7 mouse cellular contexts compared by ENCODE assay signal in genomic region chr9:58440100-58440499, GRCm38 (mm10). TPM values are rescaled to one million over a fixed set of nuclear protein-coding genes. Genes with fewer than 3 reads are reported as not detected.
DNase-seq lines count a peak whose midpoint lies in the region; ATAC-seq and TF ChIP-seq lines count a peak whose summit lies in the region.

No protein-coding gene starts in this region.

- no peak for TF ChIP-seq CTCF in stomach, postnatal 0 days (IDR thresholded peaks at IDR 0.05; ENCODE audit: low read depth)

- WGBS in heart, embryonic 15.5 days: 76% methylated on average over 6 of the region's 6 CpGs
- 60% methylated on average over 6 of the region's 6 CpGs for WGBS in stomach, postnatal 0 days

- H3K4me1 ChIP-seq in heart, embryonic 15.5 days (replicated peaks): peaks cover 4% of the 10 kb centered on the region
- peaks cover 7% of the 10 kb centered on the region; the same call in 1 of the 2 replicates for H3K4me1 ChIP-seq in stomach, postnatal 0 days (replicated peaks; ENCODE audit: control insufficient read depth, insufficient read depth)

- H3K4me3 ChIP-seq in heart, embryonic 15.5 days: no peak overlapping the region
- H3K4me3 ChIP-seq in stomach, postnatal 0 days (ENCODE audit: low read depth, low read length): no peak overlapping the region

- 0 out of 2 replicates have a peak, but pooled peaks have one; percentile 47 for ATAC-seq in heart, embryonic 15.5 days (replicated peaks; ENCODE audit: insufficient number of reproducible peaks, insufficient read depth, low FRiP score, low read depth)
- ATAC-seq in stomach, postnatal 0 days (ENCODE audit: low FRiP score, low TSS enrichment): peak; percentile 46; the same call in 1 of the 2 replicates

- TF ChIP-seq EP300 in stomach, postnatal 0 days (optimal IDR thresholded peaks at IDR 0.05): no peak

- H3K36me3 ChIP-seq in heart, embryonic 15.5 days: no peaks in the 10 kb centered on the region
- no peaks in the 10 kb centered on the region for H3K36me3 ChIP-seq in stomach, postnatal 0 days (ENCODE audit: control insufficient read depth, insufficient read depth, low read length)

- no peak overlapping the region for H3K9ac ChIP-seq in heart, embryonic 15.5 days
- no peak overlapping the region for H3K9ac ChIP-seq in stomach, postnatal 0 days (ENCODE audit: low read length)

- DNase-seq in ovary, postnatal 36 days (ENCODE audit: low spot score): peak; percentile 30
- no peak for DNase-seq in ovary, postnatal 10 days (ENCODE audit: low spot score)
- DNase-seq in cerebellum, adult 9-10 months: peak; percentile 68
- DNase-seq in stomach, postnatal 0 days (ENCODE audit: low spot score): peak; percentile 21
- no peak for DNase-seq in embryo, embryonic 10.5 days (ENCODE audit: low spot score)
- no peak for DNase-seq in B cell, adult 2 months

- H3K27ac ChIP-seq in heart, embryonic 15.5 days: no peak overlapping the region
- no peak overlapping the region for H3K27ac ChIP-seq in stomach, postnatal 0 days (replicated peaks)

- H3K4me2 ChIP-seq in heart, embryonic 15.5 days: no peak overlapping the region
- H3K4me2 ChIP-seq in stomach, postnatal 0 days (replicated peaks; ENCODE audit: low read depth): no peak overlapping the region

- no peaks in the 10 kb centered on the region for H3K9me3 ChIP-seq in heart, embryonic 15.5 days (replicated peaks)
- no peaks in the 10 kb centered on the region for H3K9me3 ChIP-seq in stomach, postnatal 0 days (ENCODE audit: control insufficient read depth, low read length)

- no peaks in the 10 kb centered on the region for H3K27me3 ChIP-seq in heart, embryonic 15.5 days
- no peaks in the 10 kb centered on the region for H3K27me3 ChIP-seq in stomach, postnatal 0 days (ENCODE audit: control insufficient read depth, insufficient read depth, low read length)

RNA-seq across cellular contexts. Expression of gene Insyn1, which starts 48.3 kb away (rescaled TPM):
- polyA plus RNA-seq in heart, embryonic 15.5 days (2015; fragmentation: Nextera tagmentation; extraction: Ambion mirVana): 0.71 and 1.4 TPM in 2 replicates
- 0.58 and 0.94 TPM in 2 replicates for polyA plus RNA-seq in stomach, postnatal 0 days (2015; fragmentation: Nextera tagmentation; extraction: Ambion mirVana)

Comparison
In these comparisons a context has a peak if more than half of its experiments do, and no peak if none do; other contexts are left out.
1. DNase-seq: peak in ovary, postnatal 36 days (single experiment), cerebellum, adult 9-10 months (single experiment) and stomach, postnatal 0 days (single experiment); none in ovary, postnatal 10 days (single experiment), embryo, embryonic 10.5 days (single experiment) and B cell, adult 2 months (0 of 2).